Mouse (Mus musculus) Patski (cell line): ENCODE measurements around the gene Ndst2. TPM values are rescaled to one million over a fixed set of nuclear protein-coding genes. Genes with fewer than 3 reads are reported as not detected.
"Not testable (repeated sequence)": the region's sequence is repeated elsewhere in the genome, so short reads cannot be mapped to it uniquely, and the experiment has no call there.

ENCODE experiments used
- ATAC-seq: fragments of 100-300 bp; one replicate; pipeline ENCODE4 v1.8.0; 2021
- CTCF ChIA-PET: fragments of 350-600 bp; sonication (Branson Sonifier 250); formaldehyde crosslinking; loops from one replicate; lab custom pipeline; 2022; ENCODE audit warnings: inconsistent platforms; lab: Charles Lee
- POLR2A ChIA-PET: fragments of 350-600 bp; sonication (Branson Sonifier 250); formaldehyde crosslinking; loops from one replicate; lab custom pipeline; 2022; ENCODE audit warnings: antibody characterized with exemption, inconsistent platforms; lab: Charles Lee
- DNase-seq: peaks from one replicate; pipeline ENCODE4 v3.0.0-alpha.2; 2011; ENCODE audit warnings: low read depth, low spot score
- H3K27me3 ChIP-seq: fragments of 371-371 bp; one replicate; pipeline ENCODE4 v1.5.1; 2021
- CTCF ChIP-seq: fragments of 100-300 bp; IDR thresholded peaks from one replicate; pipeline ENCODE4 v1.5.1; 2021
- in situ Hi-C: fragments of 300-500 bp; cut with MboI; formaldehyde crosslinking; loops from 3 replicates; pipeline ENCODE4 v1.11.1; 2018; ENCODE audit warnings: low pct_unique_long_range_greater_than_20kb, mixed read lengths
- polyA plus RNA-seq: library from polyadenylated mRNA; unstranded; gene quantifications from one replicate; pipeline ENCODE4 v1.2.3, GENCODE M21; 2021

Ndst2 gene
- polyA plus RNA-seq, 1 experiment from 2014 or later, result 44.6 TPM

GRCm38 (mm10) chr14:20725660-20726339 lies 8.6 kb downstream of the Ndst2 start:
- no peak for TF ChIP-seq CTCF
- in situ Hi-C loops, result no loop called here
- no peaks in the 10 kb centered on the region for H3K27me3 ChIP-seq
- POLR2A ChIA-PET, result interaction anchor here (1.3 kb wide), 1 partner anchor 19 kb away, joined by 3 read pairs; the partner anchor contains the start of gene Zswim8
- ATAC-seq (no peak), DNase-seq (no peak)
- CTCF ChIA-PET, result interaction anchor here (1.0 kb wide), 1 partner anchor 11 kb away, joined by 3 read pairs; no protein-coding TSS in a partner anchor

GRCm38 (mm10) chr14:20724043-20724442 lies 10.3 kb downstream of the Ndst2 start:
- ChIA-PET POLR2A (no interaction called here), CTCF (interaction anchor here (1.5 to 1.8 kb wide), 2 partner anchors 9 to 13 kb away, joined by 6 to 7 read pairs; no protein-coding TSS in a partner anchor)
- no peak for TF ChIP-seq CTCF
- in situ Hi-C loops, result no loop called here
- DNase-seq (no peak), ATAC-seq (no peak)
- H3K27me3 ChIP-seq, result no peaks in the 10 kb centered on the region

- CTCF ChIA-PET, result interaction anchor here (1.5 to 1.8 kb wide), 2 partner anchors 10 to 14 kb away, joined by 6 to 7 read pairs; no protein-coding TSS in a partner anchor
- no peak for DNase-seq
- in situ Hi-C loops, result no loop called here
- no peaks in the 10 kb centered on the region for H3K27me3 ChIP-seq
- POLR2A ChIA-PET, result no interaction called here
- no peak for TF ChIP-seq CTCF
- no peak for ATAC-seq
Observed at GRCm38 (mm10) chr14:20723006-20723405, 11.4 kb downstream of the Ndst2 start.

- POLR2A ChIA-PET, result interaction anchor here (1.4 kb wide), 1 partner anchor 14 kb away, joined by 4 read pairs; the partner anchor contains the start of gene Zswim8
- CTCF ChIA-PET, result no interaction called here
- in situ Hi-C loops, result no loop called here
- H3K27me3 ChIP-seq, result no peaks in the 10 kb centered on the region
- DNase-seq, result no peak
- no peak for ATAC-seq
- TF ChIP-seq CTCF, result no peak
Observed at GRCm38 (mm10) chr14:20721371-20721770, 13.0 kb downstream of the Ndst2 start.

GRCm38 (mm10) chr14:20719767-20720166 lies 14.6 kb downstream of the Ndst2 start:
- CTCF ChIA-PET, result no interaction called here
- DNase-seq (no peak), ATAC-seq (no peak)
- POLR2A ChIA-PET, result no interaction called here
- in situ Hi-C loops, result no loop called here
- H3K27me3 ChIP-seq, result no peaks in the 10 kb centered on the region
- TF ChIP-seq CTCF, result no peak

- no peak for DNase-seq
- ChIA-PET CTCF (interaction anchor here (1.7 kb wide), 1 partner anchor 15 kb away, joined by 5 read pairs; no protein-coding TSS in a partner anchor), POLR2A (no interaction called here)
- no peak for ATAC-seq
- no peaks in the 10 kb centered on the region for H3K27me3 ChIP-seq
- no peak for TF ChIP-seq CTCF
- in situ Hi-C loops, result no loop called here
Observed at GRCm38 (mm10) chr14:20718443-20718842, 15.9 kb downstream of the Ndst2 start.

GRCm38 (mm10) chr14:20713832-20714231 lies 20.5 kb downstream of the Ndst2 start:
- in situ Hi-C loops, result no loop called here
- no peaks in the 10 kb centered on the region for H3K27me3 ChIP-seq
- no peak for TF ChIP-seq CTCF
- ChIA-PET POLR2A (no interaction called here), CTCF (no interaction called here)
- DNase-seq, result no peak
- no peak for ATAC-seq

GRCm38 (mm10) chr14:20708239-20708638 lies 26.1 kb downstream of the Ndst2 start:
- DNase-seq, result no peak
- ChIA-PET CTCF (interaction anchor here (1.4 kb wide), 1 partner anchor 10 kb away, joined by 5 read pairs; no protein-coding TSS in a partner anchor), POLR2A (interaction anchor here (0.6 to 1.9 kb wide), 6 partner anchors 12 to 326 kb away, joined by 3 to 7 read pairs (median 4); partner anchors contain the start of gene Camk2g)
- no peak for ATAC-seq
- TF ChIP-seq CTCF, result no peak
- no peaks in the 10 kb centered on the region for H3K27me3 ChIP-seq
- in situ Hi-C loops, result no loop called here

GRCm38 (mm10) chr14:20707201-20708190 lies 26.9 kb downstream of the Ndst2 start, which contains the start of gene Zswim8:
Gene Zswim8 (plus strand): TSS chr14:20707552.
- no peaks in the 10 kb centered on the region for H3K27me3 ChIP-seq
- in situ Hi-C loops, result no loop called here
- POLR2A ChIA-PET, result interaction anchor here (0.6 to 1.9 kb wide), 10 partner anchors 8 to 325 kb away, joined by 3 to 7 read pairs (median 4); partner anchors contain the start of gene Camk2g
- TF ChIP-seq CTCF, result no peak
- ATAC-seq (peak; percentile 86), DNase-seq (peak; percentile 72)
- CTCF ChIA-PET, result interaction anchor here (1.4 to 1.7 kb wide), 2 partner anchors 9 to 95 kb away, joined by 5 read pairs; no protein-coding TSS in a partner anchor

GRCm38 (mm10) chr14:20703461-20703860 lies 30.9 kb downstream of the Ndst2 start:
- in situ Hi-C loops, H3K27me3 ChIP-seq, CTCF ChIA-PET, ATAC-seq, DNase-seq: not testable (repeated sequence)
- POLR2A ChIA-PET, result interaction anchor here (1.7 kb wide), 1 partner anchor 10 kb away, joined by 5 read pairs; no protein-coding TSS in a partner anchor
